Mouse (Mus musculus): ENCODE data around the gene Ythdf2. TPM values are rescaled to one million over a fixed set of nuclear protein-coding genes. Genes with fewer than 3 reads are reported as not detected.

Gene Ythdf2
- polyA plus RNA-seq, 1 experiment = 17.1 TPM

- TF ChIP-seq CTCF (IDR thresholded peaks at IDR 0.05; ENCODE audit: insufficient read depth, low read length) (no peak), POLR2A (IDR thresholded peaks at IDR 0.05; ENCODE audit: borderline replicate concordance, extremely low read depth, low read depth, low read length) (no peak)
Observed at GRCm38 (mm10) chr4:132183162-132183561, 28.9 kb downstream of the Ythdf2 start.

GRCm38 (mm10) chr4:132181721-132182658 is 30.1 kb downstream of the Ythdf2 start:
- 59% methylated on average over 22 of the region's 22 CpGs for WGBS
- no peaks in the 10 kb centered on the region for H3K4me1 ChIP-seq (ENCODE audit: control insufficient read depth, insufficient read depth, low read length)
- H3K4me3 ChIP-seq (replicated peaks; ENCODE audit: extremely low read depth, low read depth, low read length) = no peak overlapping the region
- no peak for DNase-seq
- no peak for TF ChIP-seq POLR2A (IDR thresholded peaks at IDR 0.05; ENCODE audit: borderline replicate concordance, extremely low read depth, low read depth, low read length)
- TF ChIP-seq CTCF (IDR thresholded peaks at IDR 0.05; ENCODE audit: insufficient read depth, low read length) = no peak

More at GRCm38 (mm10) chr4:132183162-132183561, 28.9 kb downstream of the Ythdf2 start:
- Histone ChIP-seq H3K4me3 (replicated peaks; ENCODE audit: extremely low read depth, low read depth, low read length) (no peak overlapping the region), H3K4me1 (ENCODE audit: control insufficient read depth, insufficient read depth, low read length) (no peaks in the 10 kb centered on the region)
- WGBS = 93% methylated on average over 3 of the region's 3 CpGs
- no peak for DNase-seq

- DNase-seq = peak; percentile 32
- 67% methylated on average over 9 of the region's 9 CpGs for WGBS
- Histone ChIP-seq H3K4me1 (ENCODE audit: control insufficient read depth, insufficient read depth, low read length) (no peaks in the 10 kb centered on the region), H3K4me3 (replicated peaks; ENCODE audit: extremely low read depth, low read depth, low read length) (no peak overlapping the region)
- TF ChIP-seq POLR2A (IDR thresholded peaks at IDR 0.05; ENCODE audit: borderline replicate concordance, extremely low read depth, low read depth, low read length) = no peak
- TF ChIP-seq CTCF (IDR thresholded peaks at IDR 0.05; ENCODE audit: insufficient read depth, low read length) = 0 out of 2 replicates have a peak, but pooled peaks have one; percentile 14
Observed at GRCm38 (mm10) chr4:132180710-132181109, 31.4 kb downstream of the Ythdf2 start.

- TF ChIP-seq POLR2A (IDR thresholded peaks at IDR 0.05; ENCODE audit: borderline replicate concordance, extremely low read depth, low read depth, low read length) (no peak), CTCF (IDR thresholded peaks at IDR 0.05; ENCODE audit: insufficient read depth, low read length) (peak; percentile 39; the same call in 1 of the 2 replicates)
- WGBS = 4% methylated on average over 10 of the region's 10 CpGs
- DNase-seq = peak; percentile 34
- no peak overlapping the region for H3K4me3 ChIP-seq (replicated peaks; ENCODE audit: extremely low read depth, low read depth, low read length)
- no peaks in the 10 kb centered on the region for H3K4me1 ChIP-seq (ENCODE audit: control insufficient read depth, insufficient read depth, low read length)
Observed at GRCm38 (mm10) chr4:132178630-132179059, 33.5 kb downstream of the Ythdf2 start.

- 46% methylated on average over 10 of the region's 10 CpGs for WGBS
- H3K4me3 ChIP-seq (replicated peaks; ENCODE audit: extremely low read depth, low read depth, low read length) = no peak overlapping the region
- H3K4me1 ChIP-seq (ENCODE audit: control insufficient read depth, insufficient read depth, low read length) = no peaks in the 10 kb centered on the region
- TF ChIP-seq POLR2A (IDR thresholded peaks at IDR 0.05; ENCODE audit: borderline replicate concordance, extremely low read depth, low read depth, low read length) (no peak), CTCF (IDR thresholded peaks at IDR 0.05; ENCODE audit: insufficient read depth, low read length) (no peak)
- DNase-seq = no peak
Observed at GRCm38 (mm10) chr4:132176474-132176873, 35.6 kb downstream of the Ythdf2 start.

GRCm38 (mm10) chr4:132170891-132171290 is 41.2 kb downstream of the Ythdf2 start:
- DNase-seq = no peak
- TF ChIP-seq POLR2A (IDR thresholded peaks at IDR 0.05; ENCODE audit: borderline replicate concordance, extremely low read depth, low read depth, low read length) = no peak
- TF ChIP-seq CTCF (IDR thresholded peaks at IDR 0.05; ENCODE audit: insufficient read depth, low read length) = no peak
- H3K4me1 ChIP-seq (ENCODE audit: control insufficient read depth, insufficient read depth, low read length) = no peaks in the 10 kb centered on the region
- WGBS = 49% methylated on average over 7 of the region's 7 CpGs
- H3K4me3 ChIP-seq (replicated peaks; ENCODE audit: extremely low read depth, low read depth, low read length) = no peak overlapping the region

GRCm38 (mm10) chr4:132169761-132170160 is 42.3 kb downstream of the Ythdf2 start:
- H3K4me1 ChIP-seq (ENCODE audit: control insufficient read depth, insufficient read depth, low read length) = no peaks in the 10 kb centered on the region
- H3K4me3 ChIP-seq (replicated peaks; ENCODE audit: extremely low read depth, low read depth, low read length) = no peak overlapping the region
- 76% methylated on average over 5 of the region's 5 CpGs for WGBS
- DNase-seq = no peak
- TF ChIP-seq POLR2A (IDR thresholded peaks at IDR 0.05; ENCODE audit: borderline replicate concordance, extremely low read depth, low read depth, low read length) (no peak), CTCF (IDR thresholded peaks at IDR 0.05; ENCODE audit: insufficient read depth, low read length) (no peak)

GRCm38 (mm10) chr4:132169271-132169670 is 42.8 kb downstream of the Ythdf2 start:
- TF ChIP-seq CTCF (IDR thresholded peaks at IDR 0.05; ENCODE audit: insufficient read depth, low read length) = no peak
- no peak for TF ChIP-seq POLR2A (IDR thresholded peaks at IDR 0.05; ENCODE audit: borderline replicate concordance, extremely low read depth, low read depth, low read length)
- H3K4me3 ChIP-seq (replicated peaks; ENCODE audit: extremely low read depth, low read depth, low read length) = no peak overlapping the region
- DNase-seq = no peak
- WGBS = 84% methylated on average over 3 of the region's 3 CpGs
- no peaks in the 10 kb centered on the region for H3K4me1 ChIP-seq (ENCODE audit: control insufficient read depth, insufficient read depth, low read length)

GRCm38 (mm10) chr4:132167436-132167835 is 44.7 kb downstream of the Ythdf2 start:
- H3K4me1 ChIP-seq (ENCODE audit: control insufficient read depth, insufficient read depth, low read length) = no peaks in the 10 kb centered on the region
- DNase-seq = no peak

More at GRCm38 (mm10) chr4:132167436-132167835, 44.7 kb downstream of the Ythdf2 start:
- H3K4me3 ChIP-seq (replicated peaks; ENCODE audit: extremely low read depth, low read depth, low read length) = no peak overlapping the region
- WGBS = 82% methylated on average over 3 of the region's 3 CpGs
- TF ChIP-seq POLR2A (IDR thresholded peaks at IDR 0.05; ENCODE audit: borderline replicate concordance, extremely low read depth, low read depth, low read length) (no peak), CTCF (IDR thresholded peaks at IDR 0.05; ENCODE audit: insufficient read depth, low read length) (no peak)
